Mouse (Mus musculus) midbrain, embryonic 16.5 days (tissue): ENCODE results near the gene Zfp92. TPM values are rescaled to one million over a fixed set of nuclear protein-coding genes. Genes with fewer than 3 reads are reported as not detected.

Experiments
- ATAC-seq: fragments of 200-750 bp; cut with Nextera tagmentation; 2 replicates; pipeline ENCODE4 v1.8.0; 2017; ENCODE audit warnings: moderate TSS enrichment
- H3K27ac ChIP-seq: fragments of 300-500 bp; sonication (generic); 2 replicates; pipeline ENCODE4 v1.5.1; 2014; ENCODE audit warnings: mild to moderate bottlenecking, low read length, mixed read lengths
- H3K27me3 ChIP-seq: fragments of 300-500 bp; sonication (generic); 2 replicates; pipeline ENCODE4 v1.6.1; 2014; ENCODE audit warnings: low read depth, low read length, mixed read lengths; ENCODE audit not compliant: control insufficient read depth, insufficient read depth
- H3K36me3 ChIP-seq: fragments of 300-500 bp; sonication (generic); 2 replicates; pipeline ENCODE4 v1.6.1; 2014; ENCODE audit warnings: mild to moderate bottlenecking, low read length, moderate library complexity, mixed read lengths; ENCODE audit not compliant: control insufficient read depth, insufficient read depth
- H3K4me1 ChIP-seq: fragments of 300-500 bp; sonication (generic); 2 replicates; pipeline ENCODE4 v1.6.1; 2014; ENCODE audit warnings: mild to moderate bottlenecking, low read length, mixed read lengths; ENCODE audit not compliant: control insufficient read depth, insufficient read depth
- H3K4me2 ChIP-seq: fragments of 300-500 bp; sonication (generic); 2 replicates; pipeline ENCODE4 v1.6.1; 2014; ENCODE audit warnings: mild to moderate bottlenecking, low read length, mixed read lengths
- H3K4me3 ChIP-seq: fragments of 300-500 bp; sonication (generic); 2 replicates; pipeline ENCODE4 v1.5.1; 2014; ENCODE audit warnings: low read depth, mild to moderate bottlenecking, low read length, moderate library complexity, mixed read lengths
- H3K9ac ChIP-seq: fragments of 300-500 bp; sonication (generic); 2 replicates; pipeline ENCODE4 v1.6.1; 2014; ENCODE audit warnings: low read depth, low read length, mixed read lengths
- H3K9me3 ChIP-seq: fragments of 300-500 bp; sonication (generic); replicated peaks from 2 replicates; pipeline ENCODE4 v1.6.1; 2014; ENCODE audit warnings: mild to moderate bottlenecking, low read length, mixed read lengths; ENCODE audit not compliant: control insufficient read depth, poor library complexity, severe bottlenecking
- WGBS: fragments of 180-500 bp; shearing (Covaris S2); extraction: QIAGEN DNeasy Blood & Tissue Kit; methylation state at CpG from one replicate; pipeline ENCODE4 v1.1.7; 2014; 5-methylcytosine and 5-hydroxymethylcytosine counted together
- polyA plus RNA-seq: library from polyadenylated mRNA; unstranded; fragments of >200 nt; fragmentation: Nextera tagmentation; extraction: Ambion mirVana; gene quantifications from 2 replicates; pipeline ENCODE4 v1.2.1, GENCODE M21; 2015

Gene Zfp92
- polyA plus RNA-seq, 1 experiment from 2014 or later, result 2.5 TPM

DNA sequence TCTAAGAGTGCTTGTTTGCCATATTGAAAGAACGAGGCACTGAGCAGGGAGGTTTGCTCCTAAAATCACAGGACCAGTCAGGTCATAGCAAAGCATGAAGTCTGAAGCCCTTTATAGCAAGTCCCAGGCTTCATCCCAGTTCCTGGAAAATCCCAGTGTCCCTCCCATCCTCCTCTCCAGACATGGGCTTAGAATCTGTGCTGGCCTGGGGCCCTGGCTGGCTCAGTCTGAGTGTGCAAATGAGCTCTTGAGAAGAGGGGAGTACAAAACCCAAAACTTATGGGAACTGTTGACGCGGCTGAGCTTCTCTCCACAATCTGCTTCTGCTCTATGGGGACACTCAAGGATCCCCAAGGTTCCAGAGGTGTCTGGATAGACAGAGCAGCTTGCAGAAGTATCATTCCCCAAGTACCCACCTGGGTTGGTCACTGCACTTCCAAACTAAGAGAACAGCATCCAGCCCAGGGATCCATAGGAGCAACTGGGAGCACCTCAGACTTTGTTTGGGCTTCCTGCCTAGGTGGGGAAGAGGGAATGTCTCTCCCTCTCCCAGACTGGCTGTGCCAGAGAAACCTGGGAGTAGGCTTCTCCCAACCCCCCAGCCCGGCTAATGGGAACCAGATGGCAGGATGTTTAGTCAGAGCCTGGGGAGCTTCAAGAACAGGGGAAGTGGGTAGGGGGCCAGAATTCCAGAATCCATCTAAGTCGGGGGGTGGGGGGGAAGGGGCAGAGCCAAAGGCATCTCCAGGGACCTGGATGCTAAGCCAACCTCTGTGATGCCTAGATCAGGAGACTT lies 56.7 kb downstream of the Zfp92 start:
- no peak overlapping the region for H3K9ac ChIP-seq
- H3K4me2 ChIP-seq, result no peak overlapping the region
- no peaks in the 10 kb centered on the region for H3K36me3 ChIP-seq
- no peaks in the 10 kb centered on the region for H3K27me3 ChIP-seq
- WGBS, result 65% methylated on average over 5 of the region's 5 CpGs
- H3K4me3 ChIP-seq, result no peak overlapping the region
- no peak for ATAC-seq
- no peak overlapping the region for H3K27ac ChIP-seq
- no peaks in the 10 kb centered on the region for H3K9me3 ChIP-seq
- H3K4me1 ChIP-seq, result no peaks in the 10 kb centered on the region

DNA sequence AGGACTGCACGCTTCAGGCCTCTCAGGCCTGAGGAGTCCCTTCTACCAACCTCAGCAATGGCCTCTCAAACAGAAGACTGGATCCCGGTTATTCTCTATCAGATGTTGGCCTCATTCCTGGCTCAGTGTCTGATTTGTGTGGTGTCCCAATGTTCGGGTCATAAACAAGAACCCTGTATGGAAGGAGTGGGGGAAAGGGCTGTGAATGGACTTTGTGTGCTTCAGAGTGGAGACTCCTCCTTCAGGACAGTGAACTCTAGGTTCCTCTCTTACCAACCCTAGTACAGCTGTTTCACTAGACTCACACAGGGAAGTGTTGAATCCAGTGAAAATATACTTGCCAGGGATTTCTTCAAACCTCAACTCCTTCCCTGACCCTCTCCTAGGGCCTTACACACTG lies 57.4 kb downstream of the Zfp92 start:
- WGBS, result 87% methylated on average over 3 of the region's 3 CpGs
- Histone ChIP-seq H3K27me3 (no peaks in the 10 kb centered on the region), H3K27ac (no peak overlapping the region), H3K36me3 (no peaks in the 10 kb centered on the region), H3K4me2 (no peak overlapping the region), H3K9me3 (no peaks in the 10 kb centered on the region), H3K4me3 (no peak overlapping the region), H3K9ac (no peak overlapping the region), H3K4me1 (no peaks in the 10 kb centered on the region)
- ATAC-seq, result no peak

DNA sequence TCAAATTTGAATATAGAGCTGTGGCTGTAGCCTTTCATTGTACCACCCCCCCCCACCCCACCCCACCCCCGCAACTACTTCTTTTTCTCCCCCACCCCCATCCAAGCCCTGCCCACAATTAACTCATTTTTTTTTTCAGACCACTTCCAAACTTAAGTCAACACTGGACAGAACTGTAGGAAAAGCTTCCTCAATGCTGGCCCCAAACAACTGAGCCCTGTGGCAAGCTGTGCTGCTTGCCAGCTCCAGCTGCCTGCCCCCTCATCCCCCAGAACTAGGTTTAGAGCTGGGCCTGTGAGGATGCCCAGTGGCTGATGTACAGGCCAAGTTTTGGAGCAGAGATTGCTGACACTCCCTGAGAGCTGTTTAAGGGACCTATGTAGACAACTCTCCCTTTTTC lies 57.9 kb downstream of the Zfp92 start:
- 70% methylated on average over 1 of the region's 1 CpGs for WGBS
- no peaks in the 10 kb centered on the region for H3K9me3 ChIP-seq

DNA sequence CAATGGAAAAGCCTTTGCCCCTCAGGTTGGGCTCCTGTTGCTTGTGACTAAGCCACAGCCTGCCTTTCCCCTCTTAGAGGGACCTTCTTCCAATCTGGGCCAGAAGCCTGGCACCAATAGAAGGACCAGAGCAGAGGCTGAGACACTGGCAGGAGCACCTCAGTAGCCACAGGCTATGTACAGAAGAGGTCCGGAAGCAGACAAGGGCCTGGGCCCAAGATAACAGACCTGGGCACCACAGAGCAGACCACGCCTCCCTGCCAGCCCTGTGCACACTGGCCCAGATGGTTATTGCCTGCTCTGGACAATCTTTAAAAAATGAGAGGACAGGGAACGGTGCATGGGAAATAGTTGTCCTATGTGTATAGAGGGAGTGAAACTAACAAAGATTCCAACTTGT lies 60.9 kb downstream of the Zfp92 start:
- no peak overlapping the region for H3K27ac ChIP-seq
- H3K4me2 ChIP-seq, result no peak overlapping the region
- H3K27me3 ChIP-seq, result no peaks in the 10 kb centered on the region
- no peaks in the 10 kb centered on the region for H3K4me1 ChIP-seq
- 95% methylated on average over 3 of the region's 3 CpGs for WGBS
- no peak overlapping the region for H3K4me3 ChIP-seq
- no peak overlapping the region for H3K9ac ChIP-seq
- no peaks in the 10 kb centered on the region for H3K9me3 ChIP-seq
- H3K36me3 ChIP-seq, result no peaks in the 10 kb centered on the region
- ATAC-seq, result no peak

More for the DNA sequence above, 57.9 kb downstream of the Zfp92 start:
- H3K4me2 ChIP-seq, result no peak overlapping the region
- no peak overlapping the region for H3K9ac ChIP-seq
- H3K36me3 ChIP-seq, result no peaks in the 10 kb centered on the region
- no peaks in the 10 kb centered on the region for H3K4me1 ChIP-seq
- no peak overlapping the region for H3K27ac ChIP-seq
- H3K4me3 ChIP-seq, result no peak overlapping the region
- no peak for ATAC-seq
- H3K27me3 ChIP-seq, result no peaks in the 10 kb centered on the region

DNA sequence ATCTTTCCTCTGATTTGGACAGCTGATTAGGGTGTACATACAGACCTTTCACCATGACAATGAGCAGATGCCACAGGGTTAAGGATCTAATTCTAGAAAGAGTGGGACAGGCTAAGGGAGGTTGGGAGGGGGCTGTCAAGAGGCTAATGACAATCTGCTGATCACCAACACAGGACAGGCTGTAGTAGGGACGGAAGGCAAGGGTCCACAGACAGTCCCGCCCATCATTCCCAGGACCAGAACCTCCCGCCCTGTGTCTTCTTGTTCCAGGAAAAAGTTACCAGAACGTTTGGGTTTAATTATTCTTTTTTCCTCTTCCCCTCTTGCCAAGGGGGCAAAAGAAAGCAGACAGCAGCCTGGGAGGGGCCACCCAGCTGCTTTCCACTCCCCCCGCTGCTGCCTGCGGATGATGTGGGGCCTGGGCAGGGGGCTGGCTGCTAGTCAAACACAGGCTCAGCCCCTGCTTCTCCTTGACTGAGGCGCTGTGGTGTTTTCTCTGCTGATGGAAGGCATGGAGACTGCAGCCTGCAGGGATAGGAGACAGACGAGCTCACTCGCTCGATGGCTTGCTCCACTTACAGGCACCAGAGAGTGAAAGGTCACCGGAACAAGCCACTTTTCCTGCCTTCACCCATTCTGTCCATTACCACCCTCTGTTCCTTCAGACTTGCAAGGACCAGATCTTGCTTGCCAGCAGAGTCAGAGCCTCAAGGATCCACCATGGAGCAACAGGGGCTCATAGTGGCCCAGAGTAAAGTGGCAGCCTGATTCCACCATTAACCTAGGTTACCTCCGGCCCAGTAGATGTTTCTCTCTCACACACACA lies 63.7 kb downstream of the Zfp92 start:
- Histone ChIP-seq H3K4me1 (no peaks in the 10 kb centered on the region), H3K9ac (no peak overlapping the region), H3K27me3 (no peaks in the 10 kb centered on the region), H3K36me3 (no peaks in the 10 kb centered on the region), H3K27ac (no peak overlapping the region), H3K9me3 (no peaks in the 10 kb centered on the region), H3K4me3 (no peak overlapping the region), H3K4me2 (no peak overlapping the region)
- no peak for ATAC-seq
- 65% methylated on average over 10 of the region's 12 CpGs for WGBS

GRCm38 (mm10) chrX:73475658-73476256 lies 64.9 kb downstream of the Zfp92 start:
- 87% methylated on average over 1 of the region's 1 CpGs for WGBS
- Histone ChIP-seq H3K4me1 (no peaks in the 10 kb centered on the region), H3K4me3 (no peak overlapping the region), H3K9me3 (no peaks in the 10 kb centered on the region), H3K27me3 (no peaks in the 10 kb centered on the region), H3K27ac (no peak overlapping the region), H3K9ac (no peak overlapping the region), H3K36me3 (no peaks in the 10 kb centered on the region), H3K4me2 (no peak overlapping the region)
- ATAC-seq, result no peak

- ATAC-seq, result no peak
- H3K9ac ChIP-seq, result no peak overlapping the region
Measured at GRCm38 (mm10) chrX:73476621-73477020, 65.7 kb downstream of the Zfp92 start.

GRCm38 (mm10) chrX:73477500-73477899 lies 66.6 kb downstream of the Zfp92 start:
- Histone ChIP-seq H3K27ac (no peak overlapping the region), H3K9me3 (no peaks in the 10 kb centered on the region)
- WGBS, result 77% methylated on average over 2 of the region's 2 CpGs

More at GRCm38 (mm10) chrX:73476621-73477020, 65.7 kb downstream of the Zfp92 start:
- WGBS, result 96% methylated on average over 2 of the region's 2 CpGs
- no peak overlapping the region for H3K27ac ChIP-seq
- H3K4me2 ChIP-seq, result no peak overlapping the region
- H3K27me3 ChIP-seq, result no peaks in the 10 kb centered on the region
- H3K9me3 ChIP-seq, result no peaks in the 10 kb centered on the region
- H3K4me1 ChIP-seq, result no peaks in the 10 kb centered on the region
- no peaks in the 10 kb centered on the region for H3K36me3 ChIP-seq
- no peak overlapping the region for H3K4me3 ChIP-seq

More at GRCm38 (mm10) chrX:73477500-73477899, 66.6 kb downstream of the Zfp92 start:
- Histone ChIP-seq H3K4me2 (no peak overlapping the region), H3K27me3 (no peaks in the 10 kb centered on the region), H3K4me1 (no peaks in the 10 kb centered on the region), H3K9ac (no peak overlapping the region), H3K4me3 (no peak overlapping the region), H3K36me3 (no peaks in the 10 kb centered on the region)
- ATAC-seq, result no peak
